Mouse (Mus musculus) subcutaneous adipose tissue, adult 2 months (tissue): Measurements from ENCODE around the gene Gm10282. TPM values are rescaled to one million over a fixed set of nuclear protein-coding genes. Genes with fewer than 3 reads are reported as not detected.

Source experiments
- polyA plus RNA-seq: library from polyadenylated mRNA; depleted of rRNA; stranded (reverse); fragments of >200 nt; gene quantifications from 2 replicates; pipeline ENCODE4 v1.2.3, GENCODE M21; 2012; ENCODE audit warnings: low replicate concordance; rRNA removed

The Gm10282 gene
- 0.97 and 5.8 TPM in 2 replicates for polyA plus RNA-seq

DNA sequence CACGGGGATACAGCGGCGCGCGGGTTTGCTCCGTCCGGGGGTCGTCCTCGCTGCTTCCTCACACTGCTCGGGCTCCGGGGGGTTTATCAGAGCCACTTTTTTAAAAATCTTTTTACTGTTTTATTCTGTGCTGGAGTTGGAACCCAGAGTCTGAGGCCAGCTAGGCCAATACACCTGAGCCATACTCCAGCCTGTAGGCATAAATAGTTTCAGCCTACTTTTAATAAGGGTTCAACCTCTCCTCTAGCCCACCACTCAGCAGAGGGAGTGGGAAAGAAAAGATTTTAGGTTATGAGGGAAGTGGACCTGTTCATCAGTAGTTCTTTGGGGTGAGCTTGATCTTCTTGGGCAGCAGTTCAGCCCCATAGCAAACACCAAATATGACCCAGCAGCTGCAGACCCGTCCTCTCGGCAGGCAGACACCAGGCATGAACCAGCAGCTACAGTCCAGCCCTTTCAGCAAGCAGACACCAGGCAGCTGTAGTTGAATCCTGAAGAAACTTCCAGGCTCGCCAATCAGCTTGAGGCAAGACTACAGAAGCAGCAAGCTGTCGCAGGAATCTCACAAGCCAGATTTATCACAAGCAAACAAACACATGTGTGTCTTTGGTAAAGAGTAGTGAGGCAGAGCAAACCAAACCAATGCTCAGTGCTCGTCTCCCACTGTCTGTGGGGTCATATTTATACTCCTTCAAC is at the start of gene Gm10282:
Gene Gm10282 (minus strand): TSS at position 51 of the 696 bp plus-strand sequence.

DNA sequence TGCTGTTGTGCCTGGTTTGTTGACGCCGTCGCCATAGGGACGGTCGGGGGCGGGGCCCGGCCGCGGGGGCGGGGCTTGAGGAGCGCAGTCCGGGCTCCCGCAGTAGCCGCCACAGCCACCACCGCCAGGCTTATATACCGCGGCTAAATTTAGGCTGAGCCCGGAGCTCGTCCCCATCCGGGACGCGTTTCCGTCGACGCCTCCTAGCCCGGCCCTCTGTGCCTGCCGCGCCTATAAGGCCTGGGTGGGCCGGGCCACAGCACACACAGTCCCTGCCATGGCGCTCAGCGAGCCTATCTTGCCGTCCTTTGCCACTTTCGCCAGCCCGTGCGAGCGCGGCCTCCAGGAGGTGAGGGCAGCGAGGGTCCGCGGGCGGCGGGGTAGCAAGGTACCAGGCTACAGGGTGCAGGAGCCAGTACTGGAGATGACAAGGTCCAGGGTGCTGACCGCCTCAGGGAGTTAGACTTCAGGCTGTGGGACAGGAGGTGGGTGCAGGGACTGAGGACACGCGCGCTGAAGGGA is 13.8 kb upstream of the Gm10282 start, which contains the start of gene Klf2:
Gene Klf2 (plus strand): TSS at position 233 of the 522 bp plus-strand sequence.

Other genes with a start within 250 kb of the Gm10282 start
- gene Olfr373, start 222.1 kb downstream of the Gm10282 start, polyA plus RNA-seq: not detected in 2 replicates
- gene Olfr374, start 198.2 kb downstream of the Gm10282 start, polyA plus RNA-seq: not detected in 2 replicates
- gene Tpm4, start 170.3 kb downstream of the Gm10282 start, polyA plus RNA-seq: 119 and 139 TPM in 2 replicates
- 39.3 and 70.9 TPM in 2 replicates for gene Rab8a, start 144.1 kb downstream of the Gm10282 start, polyA plus RNA-seq
- gene Hsh2d, start 115.6 kb downstream of the Gm10282 start, polyA plus RNA-seq: 0.44 and 2.3 TPM in 2 replicates
- gene Cib3, start 92.4 kb downstream of the Gm10282 start, polyA plus RNA-seq: 0.07 and 0.22 TPM in 2 replicates
- gene Gm11034, start 91.6 kb downstream of the Gm10282 start, polyA plus RNA-seq: not detected in 2 replicates
- 55.5 and 67.0 TPM in 2 replicates for gene Fam32a, start 85.5 kb downstream of the Gm10282 start, polyA plus RNA-seq
- gene Ap1m1, start 65.2 kb downstream of the Gm10282 start, polyA plus RNA-seq: 72.2 and 121 TPM in 2 replicates
- gene Klf2, start 13.8 kb upstream of the Gm10282 start, polyA plus RNA-seq: 40.8 and 44.3 TPM in 2 replicates
- 39.9 and 63.3 TPM in 2 replicates for gene Eps15l1, start 116.2 kb upstream of the Gm10282 start, polyA plus RNA-seq
- 1.1 and 1.5 TPM in 2 replicates for gene Calr3, start 138.6 kb upstream of the Gm10282 start, polyA plus RNA-seq
- gene 1700030K09Rik, start 138.6 kb upstream of the Gm10282 start, polyA plus RNA-seq: 12.2 and 12.9 TPM in 2 replicates
- gene Cherp, start 170.0 kb upstream of the Gm10282 start, polyA plus RNA-seq: 32.7 and 63.7 TPM in 2 replicates
- 57.5 and 72.3 TPM in 2 replicates for gene Slc35e1, start 187.4 kb upstream of the Gm10282 start, polyA plus RNA-seq
- gene Med26, start 243.0 kb upstream of the Gm10282 start, polyA plus RNA-seq: 6.7 and 13.7 TPM in 2 replicates